Mouse (Mus musculus) adrenal gland, postnatal 14 days (tissue): ENCODE measurements around the gene Rhbdd2. TPM values are rescaled to one million over a fixed set of nuclear protein-coding genes. Genes with fewer than 3 reads are reported as not detected.
A peak's percentile ranks its signal among the peaks of the same experiment; 100 is the strongest.
"Not testable (repeated sequence)": the region's sequence is repeated elsewhere in the genome, so short reads cannot be mapped to it uniquely, and the experiment has no call there.

Experiments
- DNase-seq: peaks from one replicate; pipeline ENCODE4 v3.0.0; 2021; ENCODE audit warnings: mixed read lengths
- long read RNA-seq, 2 experiments: library from polyadenylated mRNA; stranded (forward); transcript quantifications; one replicate each; pipeline ENCODE4 v2.0.0; 2021
- total RNA-seq: library from RNA; stranded (reverse); gene quantifications from 2 replicates; pipeline ENCODE4 v1.2.3, GENCODE M21; 2021

The Rhbdd2 gene
- total RNA-seq: 34.2 and 34.8 TPM in 2 replicates
- long read RNA-seq, experiment 1, full-length matches to known transcripts: 68 of 76 reads
- long read RNA-seq, experiment 1, partial matches to known transcripts: 0 of 76 reads
- long read RNA-seq, experiment 1, other reads (novel, unspliced or antisense): 8 of 76 reads
- long read RNA-seq, experiment 2, full-length matches to known transcripts: 27 of 35 reads
- long read RNA-seq, experiment 2, partial matches to known transcripts: 7 of 35 reads
- long read RNA-seq, experiment 2, other reads (novel, unspliced or antisense): 1 of 35 reads

- DNase-seq: peak; percentile 99
These were observed at the start of gene Rhbdd2 for GRCm38 (mm10) chr5:135632117-135632796. Gene Rhbdd2, plus strand, starts transcription at chr5:135632618.

GRCm38 (mm10) chr5:135585691-135586090, 46.7 kb upstream of the Rhbdd2 start:
- no peak for DNase-seq

GRCm38 (mm10) chr5:135587764-135588163, 44.7 kb upstream of the Rhbdd2 start:
- DNase-seq: no peak

- DNase-seq: no peak
These were observed 42.2 kb upstream of the Rhbdd2 start for GRCm38 (mm10) chr5:135589996-135590784.

GRCm38 (mm10) chr5:135604643-135605042, 27.8 kb upstream of the Rhbdd2 start:
- DNase-seq: not testable (repeated sequence)

- not testable (repeated sequence) for DNase-seq
These were observed 25.7 kb upstream of the Rhbdd2 start for GRCm38 (mm10) chr5:135606717-135607116.

- no peak for DNase-seq
These were observed 24.8 kb upstream of the Rhbdd2 start for GRCm38 (mm10) chr5:135607581-135607980.

GRCm38 (mm10) chr5:135609794-135610193, 22.6 kb upstream of the Rhbdd2 start:
- DNase-seq: peak; percentile 24

- not testable (repeated sequence) for DNase-seq
These were observed 12.7 kb upstream of the Rhbdd2 start for GRCm38 (mm10) chr5:135619741-135620140.

- DNase-seq: no peak
These were observed 11.9 kb upstream of the Rhbdd2 start for GRCm38 (mm10) chr5:135620526-135620925.

GRCm38 (mm10) chr5:135621725-135622124, 10.7 kb upstream of the Rhbdd2 start:
- peak; percentile 56 for DNase-seq

- no peak for DNase-seq
These were observed 9.3 kb upstream of the Rhbdd2 start for GRCm38 (mm10) chr5:135623006-135623563.

- no peak for DNase-seq
These were observed 3.5 kb upstream of the Rhbdd2 start for GRCm38 (mm10) chr5:135628916-135629315.

- no peak for DNase-seq
These were observed 3.0 kb upstream of the Rhbdd2 start for GRCm38 (mm10) chr5:135629401-135629800.

GRCm38 (mm10) chr5:135630598-135630997, 1.8 kb upstream of the Rhbdd2 start:
- DNase-seq: peak; percentile 81

- DNase-seq: no peak
These were observed 353 bp downstream of the Rhbdd2 start for GRCm38 (mm10) chr5:135632797-135633144.

- DNase-seq: no peak
These were observed 7.5 kb downstream of the Rhbdd2 start for GRCm38 (mm10) chr5:135639760-135640458.

GRCm38 (mm10) chr5:135640459-135640789, 8.0 kb downstream of the Rhbdd2 start:
- no peak for DNase-seq

- DNase-seq: no peak
These were observed 8.6 kb downstream of the Rhbdd2 start for GRCm38 (mm10) chr5:135641028-135641427.

GRCm38 (mm10) chr5:135642686-135643551, 10.5 kb downstream of the Rhbdd2 start:
- peak; percentile 34 for DNase-seq

GRCm38 (mm10) chr5:135643552-135643842, 11.1 kb downstream of the Rhbdd2 start:
- no peak for DNase-seq
